Mouse (Mus musculus) right cerebral cortex, postnatal 14 days (tissue): ENCODE results near the gene Adgrf5.
"Not testable (repeated sequence)": the region's sequence is repeated elsewhere in the genome, so short reads cannot be mapped to it uniquely, and the experiment has no call there.

Experiments used
- DNase-seq: peaks from one replicate; pipeline ENCODE4 v3.0.0; 2022

Adgrf5 gene

GRCm38 (mm10) chr17:43472558-43472957, 112.3 kb downstream of the Adgrf5 start:
- DNase-seq, result no peak

- DNase-seq, result no peak
Measured at GRCm38 (mm10) chr17:43474775-43475174, 114.5 kb downstream of the Adgrf5 start.

- no peak for DNase-seq
Measured at GRCm38 (mm10) chr17:43477621-43478020, 117.4 kb downstream of the Adgrf5 start.

- no peak for DNase-seq
Measured at GRCm38 (mm10) chr17:43485982-43486381, 125.7 kb downstream of the Adgrf5 start.

GRCm38 (mm10) chr17:43488439-43489151, 128.3 kb downstream of the Adgrf5 start:
- no peak for DNase-seq

GRCm38 (mm10) chr17:43490371-43490770, 130.1 kb downstream of the Adgrf5 start:
- not testable (repeated sequence) for DNase-seq

- DNase-seq, result no peak
Measured at GRCm38 (mm10) chr17:43495502-43495901, 135.3 kb downstream of the Adgrf5 start.

GRCm38 (mm10) chr17:43497521-43497920, 137.3 kb downstream of the Adgrf5 start:
- DNase-seq, result no peak

GRCm38 (mm10) chr17:43500513-43500912, 140.3 kb downstream of the Adgrf5 start:
- no peak for DNase-seq

- no peak for DNase-seq
Measured at GRCm38 (mm10) chr17:43501223-43501622, 141.0 kb downstream of the Adgrf5 start.

- no peak for DNase-seq
Measured at GRCm38 (mm10) chr17:43501631-43502030, 141.4 kb downstream of the Adgrf5 start.

- no peak for DNase-seq
Measured at GRCm38 (mm10) chr17:43502592-43502991, 142.3 kb downstream of the Adgrf5 start, which contains the start of gene Mep1a. Gene Mep1a (minus strand): TSS chr17:43502812.

- no peak for DNase-seq
Measured at GRCm38 (mm10) chr17:43503861-43504593, 143.8 kb downstream of the Adgrf5 start.

- DNase-seq, result no peak
Measured at GRCm38 (mm10) chr17:43504594-43504934, 144.3 kb downstream of the Adgrf5 start.
